Mouse (Mus musculus) G1E-ER4 (cell line): ENCODE data around the gene Acsl5. TPM values are rescaled to one million over a fixed set of nuclear protein-coding genes. Genes with fewer than 3 reads are reported as not detected.

Experiments
- GATA1 ChIP-seq: IDR thresholded peaks from one replicate; pipeline ENCODE4 v1.8.0; 2012; ENCODE audit warnings: low read length, inconsistent platforms
- polyA plus RNA-seq: library from polyadenylated mRNA; stranded (reverse); fragments of >175 nt; gene quantifications from 2 replicates; pipeline ENCODE4 v1.2.3, GENCODE M21; 2012

Acsl5 gene
- polyA plus RNA-seq, 1 experiment: 44.6 TPM

DNA sequence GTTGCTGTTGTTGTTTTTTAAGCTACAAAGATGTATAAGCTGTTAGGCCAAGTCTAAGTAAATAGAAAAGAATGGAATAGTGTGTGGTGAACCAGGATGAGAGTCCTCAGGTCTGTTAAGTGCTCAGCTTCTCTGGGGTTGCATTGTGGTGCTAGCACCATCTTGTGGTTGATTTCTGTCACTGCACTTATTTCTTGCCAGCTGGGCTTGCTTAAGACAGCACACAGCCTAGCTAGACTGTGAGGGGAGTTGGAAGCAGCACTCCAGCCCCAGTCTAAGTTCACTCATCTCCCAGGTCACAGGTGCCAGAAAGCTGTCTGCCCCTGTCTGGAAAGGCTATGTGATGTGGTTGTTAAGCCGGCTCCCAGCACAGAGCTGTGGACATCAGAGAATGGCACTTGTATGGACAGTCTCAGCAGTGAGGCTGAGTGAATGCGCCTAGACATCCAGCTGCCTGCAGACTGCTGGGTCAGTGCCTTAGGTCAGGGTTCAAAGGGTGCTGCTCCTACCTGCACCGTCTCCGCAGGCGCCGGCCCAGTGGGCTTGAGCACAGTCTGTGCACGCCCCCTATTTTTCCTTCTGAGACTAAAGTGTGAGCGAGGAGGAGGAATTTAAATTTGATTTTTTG is 81.0 kb downstream of the Acsl5 start:
- no peak for TF ChIP-seq GATA1

GRCm38 (mm10) chr19:55335881-55336280 is 84.1 kb downstream of the Acsl5 start:
- no peak for TF ChIP-seq GATA1

DNA sequence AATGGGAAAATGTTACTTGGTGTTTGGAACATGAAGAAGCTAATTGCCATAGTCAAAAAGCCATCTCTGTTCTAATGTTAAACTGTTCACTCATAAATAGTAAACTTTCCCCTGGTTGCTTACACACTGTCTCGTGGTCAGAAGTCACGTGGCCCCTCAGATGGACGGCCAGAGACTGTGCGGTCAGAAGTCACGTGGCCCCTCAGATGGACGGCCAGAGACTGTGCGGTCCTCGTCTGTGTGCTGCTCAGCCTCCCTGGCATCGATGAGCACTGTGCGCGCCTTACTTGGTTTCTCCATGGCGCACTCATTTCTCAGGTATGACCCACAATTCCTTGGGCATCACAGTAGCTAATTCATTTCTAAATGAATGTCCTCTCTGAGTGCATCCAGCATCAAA is 84.7 kb downstream of the Acsl5 start:
- TF ChIP-seq GATA1: no peak

- no peak for TF ChIP-seq GATA1
These were observed 85.3 kb downstream of the Acsl5 start for GRCm38 (mm10) chr19:55337066-55337465.

- TF ChIP-seq GATA1: no peak
These were observed 85.9 kb downstream of the Acsl5 start for GRCm38 (mm10) chr19:55337664-55338063.

GRCm38 (mm10) chr19:55340521-55340920 is 88.8 kb downstream of the Acsl5 start:
- no peak for TF ChIP-seq GATA1

DNA sequence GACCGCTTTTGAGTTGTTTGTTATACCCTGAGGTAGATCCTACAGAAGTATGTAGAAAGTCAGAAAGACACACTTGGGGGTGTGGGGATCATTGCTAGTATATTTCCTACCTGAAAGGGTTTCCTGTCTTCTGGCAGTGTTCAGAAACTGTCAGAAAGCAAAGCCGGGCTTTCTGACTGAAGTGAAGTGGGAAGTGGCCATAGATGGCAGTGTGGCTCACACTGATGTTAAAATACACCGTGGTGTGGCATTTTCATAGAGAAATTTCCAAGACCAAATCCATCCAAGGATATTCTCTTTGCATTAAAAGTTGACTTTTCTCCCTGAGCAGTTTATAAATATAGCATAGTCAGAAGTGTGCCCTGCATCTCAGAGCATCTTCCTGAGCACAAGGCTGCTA is 89.6 kb downstream of the Acsl5 start:
- TF ChIP-seq GATA1: no peak

- TF ChIP-seq GATA1: no peak
These were observed 90.7 kb downstream of the Acsl5 start for GRCm38 (mm10) chr19:55342423-55342822.

GRCm38 (mm10) chr19:55343274-55343673 is 91.5 kb downstream of the Acsl5 start:
- TF ChIP-seq GATA1: no peak

Other genes starting within 250 kb of the Acsl5 start
- 6.7 and 11.5 TPM in 2 replicates for gene Gpam, start 124.7 kb upstream of the Acsl5 start, polyA plus RNA-seq
- gene Tectb, start 71.2 kb upstream of the Acsl5 start, polyA plus RNA-seq: not detected in 2 replicates
- not detected in 2 replicates for gene Gucy2g, start 10.7 kb upstream of the Acsl5 start, polyA plus RNA-seq
- 29.8 and 30.3 TPM in 2 replicates for gene Zdhhc6, start 64.1 kb downstream of the Acsl5 start, polyA plus RNA-seq
- gene Vti1a, start 64.4 kb downstream of the Acsl5 start, polyA plus RNA-seq: 10.5 and 10.7 TPM in 2 replicates